Mouse (Mus musculus) adrenal gland, postnatal 14 days (tissue): ENCODE results near the gene Rdh1. TPM values are rescaled to one million over a fixed set of nuclear protein-coding genes. Genes with fewer than 3 reads are reported as not detected.

Source experiments
- DNase-seq: peaks from one replicate; pipeline ENCODE4 v3.0.0; 2021; ENCODE audit warnings: mixed read lengths
- long read RNA-seq, 2 experiments: library from polyadenylated mRNA; stranded (forward); transcript quantifications; one replicate each; pipeline ENCODE4 v2.0.0; 2021
- total RNA-seq: library from RNA; stranded (reverse); gene quantifications from 2 replicates; pipeline ENCODE4 v1.2.3, GENCODE M21; 2021

The Rdh1 gene
- total RNA-seq, result 0.94 and 1.9 TPM in 2 replicates
- long read RNA-seq, experiment 1, partial matches to known transcripts, result 0 of 1 reads
- long read RNA-seq, experiment 1, other reads (novel, unspliced or antisense), result 0 of 1 reads
- long read RNA-seq, experiment 2, result 0 reads

DNA sequence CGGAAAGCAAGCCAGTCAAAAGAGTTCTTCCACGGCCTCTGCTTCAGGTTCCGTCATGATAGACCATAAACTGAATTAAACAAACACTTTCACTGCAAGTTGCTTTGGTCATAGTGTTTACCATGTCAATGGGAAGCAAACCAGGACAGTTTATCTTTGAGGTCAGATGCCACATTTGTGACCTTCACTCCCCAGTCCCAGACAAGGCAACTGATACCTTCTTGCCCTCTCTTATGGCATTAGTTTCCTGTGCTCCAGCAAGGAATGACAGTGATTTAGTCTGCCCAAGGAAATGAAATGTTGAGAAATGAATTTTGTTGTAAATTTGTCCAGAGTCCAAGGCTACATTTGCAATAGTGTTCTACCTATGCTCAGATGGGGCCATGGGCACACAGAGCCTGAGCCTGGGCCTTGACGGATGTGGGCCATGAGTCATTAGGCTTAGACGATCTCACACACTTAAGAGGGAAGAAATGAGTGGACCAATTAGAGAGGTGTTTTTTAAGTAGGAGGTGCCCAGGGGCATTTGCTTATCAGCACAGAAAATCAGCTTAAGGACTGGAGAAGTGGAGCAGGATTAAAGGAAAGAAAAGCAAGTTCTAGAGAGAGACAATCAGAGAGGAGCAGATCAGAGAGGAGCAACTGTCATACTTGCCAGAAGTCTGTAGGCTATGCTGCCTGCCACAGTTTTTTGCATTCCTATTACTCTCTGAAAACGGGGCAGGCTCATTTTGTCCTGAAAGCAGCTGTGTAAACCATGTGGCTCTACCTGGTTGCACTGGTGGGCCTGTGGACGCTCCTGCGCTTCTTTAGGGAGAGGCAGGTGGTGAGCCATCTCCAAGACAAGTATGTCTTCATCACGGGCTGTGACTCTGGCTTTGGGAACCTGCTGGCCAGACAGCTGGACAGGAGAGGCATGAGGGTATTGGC is at the start of gene Rdh1, which contains the start of gene Rdh16f1:
Rdh1 (plus strand) TSS at position 541 of the 930 bp plus-strand sequence.
Rdh16f1 (plus strand) TSS at position 607 of the 930 bp plus-strand sequence.
- peak; percentile 56 for DNase-seq

DNA sequence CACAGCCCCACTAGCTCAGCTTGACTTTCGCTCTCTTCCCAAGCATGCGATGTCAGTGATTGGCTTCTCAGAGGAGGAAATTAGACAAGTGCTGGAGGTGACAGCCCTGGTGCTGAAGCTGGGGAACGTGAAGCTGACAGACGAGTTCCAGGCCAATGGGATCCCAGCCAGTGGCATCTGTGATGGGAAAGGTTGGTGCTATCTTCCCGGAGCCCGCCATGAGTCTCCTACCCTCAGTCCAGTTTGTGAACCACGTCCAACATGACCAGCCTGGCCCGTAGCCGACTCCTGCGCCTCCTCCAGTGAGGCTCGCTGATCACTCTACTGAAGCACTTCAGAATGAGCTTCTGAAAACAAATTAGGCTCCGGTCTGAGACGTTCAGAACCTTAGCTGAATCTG is 49.2 kb upstream of the Rdh1 start:
- no peak for DNase-seq

DNA sequence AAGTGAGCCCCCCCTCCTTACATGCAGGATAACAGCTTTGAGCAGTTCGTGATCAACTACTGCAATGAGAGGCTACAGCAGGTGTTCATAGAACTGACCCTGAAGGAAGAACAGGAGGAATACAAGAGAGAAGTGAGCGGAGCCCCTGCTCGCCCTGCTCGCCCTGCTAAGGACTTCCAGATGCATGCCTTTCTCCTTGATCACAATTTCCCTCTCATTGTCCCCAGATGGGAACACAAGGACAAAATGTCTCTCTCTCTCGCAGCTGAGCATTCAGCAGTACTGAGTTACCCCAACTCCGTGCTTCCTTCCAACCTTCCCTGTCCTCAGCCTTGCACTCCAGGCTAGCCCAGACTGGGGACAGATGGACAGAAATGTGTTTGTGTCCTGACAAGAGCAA is 46.8 kb upstream of the Rdh1 start:
- DNase-seq, result no peak

DNA sequence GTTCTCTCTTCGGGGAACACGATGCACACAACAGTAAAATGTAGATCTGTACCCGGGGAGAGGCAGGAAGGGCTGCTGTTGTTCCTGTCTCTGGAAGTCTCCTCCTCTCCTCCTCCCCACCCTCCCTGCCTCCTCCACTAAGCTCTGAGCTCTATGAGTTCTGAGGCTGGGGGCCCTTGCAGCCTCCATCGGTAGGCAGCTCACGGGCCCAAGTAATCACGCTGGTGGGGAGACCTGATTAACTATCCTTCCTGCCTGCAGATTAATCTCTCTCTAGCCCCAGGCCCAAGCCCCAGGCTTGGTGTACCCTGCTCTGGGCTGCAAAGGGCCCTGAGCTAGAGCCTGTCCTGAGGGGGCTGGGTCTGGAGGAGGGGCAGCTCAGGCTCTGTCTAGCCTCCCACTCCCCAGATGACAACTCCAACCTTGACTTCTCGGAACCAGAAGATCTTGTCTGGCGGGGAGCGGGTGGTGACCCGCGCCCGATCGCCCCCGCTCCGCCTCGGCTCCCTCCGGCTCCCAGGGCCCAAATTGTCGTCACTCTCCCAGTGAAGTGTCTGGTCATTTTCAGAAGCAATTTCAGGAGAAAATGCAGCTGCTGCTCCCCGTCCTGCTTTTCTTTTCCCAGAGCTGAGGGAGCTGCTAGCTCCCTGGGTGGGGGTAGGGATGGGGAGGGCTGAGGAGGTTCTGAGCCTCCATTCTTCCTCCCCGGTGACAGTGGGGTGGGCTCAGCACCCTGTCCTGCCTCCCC is 37.7 kb upstream of the Rdh1 start:
- peak; percentile 12 for DNase-seq

DNA sequence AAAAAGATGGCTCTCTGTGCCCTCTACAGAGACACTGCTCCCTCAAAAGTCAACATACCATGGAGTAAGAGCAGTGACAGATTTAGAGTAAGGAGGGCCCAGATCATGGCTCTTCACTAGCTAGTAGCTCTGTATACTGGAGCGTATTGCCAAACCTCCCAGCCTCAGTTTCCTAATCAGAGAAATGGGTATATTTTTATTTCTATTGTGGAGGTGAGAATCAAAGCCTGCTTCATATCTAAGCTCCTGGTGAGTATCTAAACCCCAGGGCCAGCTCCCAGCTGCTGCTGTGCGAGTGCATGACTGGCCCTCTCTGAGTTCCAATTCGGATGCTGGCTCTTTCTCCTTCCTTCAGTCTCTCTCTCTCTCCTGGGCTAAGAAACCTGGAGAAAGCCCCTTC is 35.3 kb upstream of the Rdh1 start, which contains the start of gene Tac2:
Tac2 (plus strand) TSS at position 301 of the 400 bp plus-strand sequence.
- DNase-seq, result no peak

DNA sequence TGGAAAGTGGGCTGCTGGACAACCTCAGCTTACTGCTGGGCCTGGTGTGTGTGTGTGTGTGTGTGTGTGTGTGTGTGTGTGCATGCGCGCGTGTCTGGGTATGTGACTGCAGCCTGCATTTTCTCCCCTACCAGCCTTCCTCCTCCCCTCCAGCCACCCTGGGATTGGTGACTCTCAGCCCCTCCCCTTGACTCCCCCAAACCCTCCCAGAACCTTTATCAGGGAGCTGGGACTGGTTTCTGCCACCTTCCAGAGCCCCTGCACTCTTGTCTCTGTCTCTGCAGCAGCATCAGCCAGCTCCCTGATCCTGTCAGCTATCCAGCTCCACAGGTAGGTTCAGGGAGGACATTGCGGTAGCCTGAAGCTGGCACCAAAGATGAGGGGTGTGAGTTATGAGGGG is 34.4 kb upstream of the Rdh1 start:
- no peak for DNase-seq

DNA sequence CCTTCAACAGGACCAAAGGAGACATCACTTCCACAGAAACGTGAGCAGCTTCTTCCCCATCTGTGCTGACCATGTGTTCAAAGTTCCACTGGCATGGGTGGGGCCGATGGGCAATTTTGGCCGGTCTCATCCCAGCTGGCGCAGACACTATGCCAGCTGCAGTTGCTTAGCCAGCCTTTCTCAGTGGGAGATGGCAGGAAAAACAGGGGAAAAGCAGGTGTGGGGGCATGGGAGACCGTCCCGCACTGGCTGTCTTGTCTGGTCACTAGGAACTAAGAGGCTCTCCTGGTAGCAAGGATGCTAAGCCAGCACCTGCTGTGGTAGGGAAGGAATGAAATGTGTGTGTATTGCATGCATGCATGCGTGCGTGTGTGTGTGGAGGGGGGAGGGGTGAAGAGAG is 31.1 kb upstream of the Rdh1 start:
- DNase-seq, result no peak

DNA sequence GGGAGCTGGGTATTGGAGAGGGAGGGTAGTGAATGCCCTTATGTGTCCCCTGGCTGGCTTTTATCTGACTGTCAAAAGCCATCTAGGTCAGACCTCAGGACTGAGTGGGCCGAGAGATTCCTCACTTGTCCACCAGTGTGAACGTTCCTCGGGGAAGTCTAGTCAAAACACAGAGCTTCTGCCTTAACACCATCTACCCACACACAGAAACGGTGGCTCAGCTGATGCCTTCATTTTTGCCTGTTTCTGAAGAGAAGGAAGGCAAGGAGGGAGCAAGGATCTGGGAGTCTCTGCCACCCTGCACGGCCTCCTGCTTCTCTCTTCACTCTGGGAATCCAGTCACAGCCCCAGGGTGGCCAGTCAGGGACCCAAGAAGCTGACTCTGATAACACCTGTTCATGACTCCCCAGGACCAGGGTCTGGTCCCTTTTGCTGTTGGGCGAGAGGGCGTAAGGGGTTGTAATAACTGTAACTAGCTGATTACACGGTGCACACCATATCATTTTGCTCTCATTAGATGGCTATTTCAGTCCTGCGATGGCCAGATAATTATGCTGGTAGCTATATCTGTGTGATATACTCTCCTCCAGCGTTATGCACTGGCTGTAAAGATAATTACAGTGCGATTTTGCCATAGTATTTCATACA is 29.1 kb upstream of the Rdh1 start:
- DNase-seq, result no peak

DNA sequence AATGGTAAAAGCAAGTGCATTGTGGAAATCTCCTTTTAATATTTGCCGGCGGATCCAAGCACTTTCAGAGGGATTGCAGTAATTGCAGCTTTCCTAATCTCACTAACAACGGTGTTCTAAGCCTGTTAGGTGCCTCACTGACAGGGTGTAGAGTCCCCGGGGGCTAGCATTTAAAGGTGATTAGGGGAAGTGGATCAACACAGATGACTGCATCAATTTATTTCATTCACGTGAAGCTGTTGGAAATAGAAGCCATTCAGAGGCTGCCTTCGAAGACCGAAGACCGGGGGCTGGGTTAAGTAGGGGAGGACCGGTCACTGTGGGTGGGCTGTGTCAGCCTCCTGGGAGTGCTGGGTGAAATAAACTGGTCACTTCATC is 28.6 kb upstream of the Rdh1 start:
- DNase-seq, result no peak

DNA sequence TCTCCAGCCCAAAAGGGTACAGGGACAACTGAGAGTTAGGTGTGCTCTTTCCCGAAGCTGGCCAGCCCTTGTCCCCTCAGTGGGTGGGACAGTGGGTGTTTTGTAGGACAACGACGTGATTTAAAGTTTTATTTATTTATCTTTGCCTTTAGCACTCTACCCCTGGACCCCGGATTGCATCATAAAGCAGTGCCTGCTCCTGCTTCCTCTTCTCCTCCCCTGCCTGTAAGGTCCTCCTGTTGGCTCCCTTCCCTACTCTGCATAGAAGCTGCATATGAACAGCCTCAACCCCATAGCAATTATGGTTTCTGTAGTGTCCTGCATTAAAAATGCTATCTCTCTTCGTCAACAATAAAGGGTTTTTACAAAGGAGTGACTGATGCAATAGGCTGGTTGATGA is 28.1 kb upstream of the Rdh1 start:
- no peak for DNase-seq

DNA sequence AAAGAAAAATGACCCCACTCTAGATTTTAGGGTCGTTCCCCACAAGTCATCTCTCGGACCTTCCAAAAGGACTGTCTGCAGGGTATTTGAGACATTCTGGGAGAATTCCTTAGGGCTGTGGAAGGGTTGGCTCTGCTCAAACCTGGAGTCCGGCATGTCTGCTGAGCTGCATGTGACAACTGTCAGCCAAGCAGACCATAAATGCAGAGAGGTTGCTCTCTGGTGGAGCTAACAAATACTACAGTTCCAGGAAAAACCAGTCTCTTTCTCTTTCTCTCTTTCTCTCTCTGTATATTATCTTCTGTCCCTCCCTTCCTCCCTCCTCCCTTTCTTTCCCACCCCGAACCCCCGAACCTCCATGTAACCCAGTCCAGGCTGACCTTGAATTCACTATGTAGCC is 25.1 kb upstream of the Rdh1 start:
- DNase-seq, result peak; percentile 51

DNA sequence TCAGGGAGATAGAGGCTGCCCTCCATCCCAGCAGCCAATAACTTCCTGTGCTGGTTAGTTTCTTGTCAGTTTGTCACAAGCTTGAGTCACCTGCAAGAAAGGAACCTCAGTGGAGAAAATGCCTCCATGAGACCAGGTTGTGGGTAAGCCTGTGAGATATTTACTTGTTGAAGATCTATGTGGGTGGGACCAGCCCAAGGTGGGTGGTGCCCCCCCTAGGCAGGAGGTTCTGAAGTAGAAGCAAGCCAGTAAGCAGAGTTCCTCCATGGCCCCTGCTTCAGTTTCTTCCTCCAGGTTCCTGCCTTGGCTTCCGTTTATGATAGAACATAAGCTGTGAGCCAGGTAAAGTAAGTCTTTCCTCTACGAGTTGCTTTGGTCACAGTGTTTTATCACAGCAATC is 23.3 kb upstream of the Rdh1 start:
- no peak for DNase-seq

DNA sequence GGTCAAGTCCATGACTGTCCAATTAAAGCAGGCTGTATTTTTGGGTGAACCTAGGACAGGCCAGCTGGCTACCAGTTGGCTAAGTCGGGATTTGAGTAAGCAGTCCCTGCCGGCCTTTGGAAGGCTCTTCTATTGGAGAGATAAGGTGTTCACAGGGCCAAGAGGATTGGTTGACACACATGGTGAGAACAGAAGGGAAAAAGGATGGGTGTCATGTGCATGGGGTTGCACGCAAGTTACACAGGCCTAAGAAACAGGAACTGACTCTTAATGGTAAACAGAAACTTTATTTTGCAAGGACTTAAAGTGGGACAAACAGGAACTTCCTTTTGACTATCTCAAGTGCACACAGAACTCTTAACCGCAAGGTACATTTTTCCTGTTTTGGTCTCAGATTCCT is 22.6 kb upstream of the Rdh1 start:
- no peak for DNase-seq

DNA sequence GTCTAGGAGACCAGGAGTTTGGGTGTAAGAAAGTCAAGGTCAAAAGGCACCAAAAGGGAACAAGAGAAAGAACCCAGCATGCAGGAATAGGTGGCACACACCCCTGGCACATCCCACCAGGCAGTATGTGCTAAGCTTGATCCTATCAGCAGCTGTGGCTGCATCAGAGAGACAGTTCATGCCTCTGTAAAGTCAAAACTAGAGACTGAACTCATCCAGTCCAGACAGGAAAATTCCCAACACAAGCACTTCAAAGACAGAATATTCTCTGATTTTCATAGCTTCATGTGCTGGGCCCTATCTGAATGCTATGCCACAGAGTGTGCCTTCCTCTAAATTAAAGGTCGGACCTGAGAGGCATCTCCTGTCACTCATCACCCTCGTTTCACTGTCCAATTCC is 22.0 kb upstream of the Rdh1 start:
- DNase-seq, result no peak

DNA sequence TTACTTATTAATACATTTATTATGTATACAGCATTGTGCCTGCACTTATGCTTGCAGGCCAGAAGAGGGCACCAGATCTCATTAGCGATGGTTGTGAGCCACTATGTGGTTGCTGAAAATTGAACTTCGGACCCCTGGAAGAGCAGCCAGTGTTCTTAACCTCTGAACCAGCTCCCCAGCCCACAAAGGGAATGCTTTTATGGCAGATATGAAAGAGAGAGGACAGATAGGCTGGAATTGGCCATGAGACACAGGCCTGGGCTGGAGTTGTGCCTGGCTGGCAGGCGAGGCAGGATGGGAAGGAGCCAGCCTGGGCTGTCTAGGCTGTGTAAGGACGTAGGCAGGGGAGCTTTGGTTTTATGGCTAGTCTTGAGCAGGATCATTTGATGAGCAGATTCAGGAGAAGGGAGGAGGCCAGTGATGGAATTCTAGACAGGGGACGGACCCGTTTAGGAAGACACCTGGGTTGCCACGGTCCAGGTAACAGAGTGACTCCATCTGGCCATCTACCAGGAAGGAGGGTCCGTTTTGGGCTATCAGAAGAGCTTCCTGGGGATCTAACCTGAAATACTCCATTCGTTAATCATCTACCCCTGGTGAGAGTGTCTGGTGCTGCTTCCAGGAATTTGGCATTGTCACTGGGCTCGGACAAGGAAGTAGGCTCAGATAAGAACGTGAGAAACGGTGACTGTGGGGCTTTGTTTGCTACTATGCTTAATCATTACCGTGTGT is 21.2 kb upstream of the Rdh1 start:
- peak; percentile 66 for DNase-seq

DNA sequence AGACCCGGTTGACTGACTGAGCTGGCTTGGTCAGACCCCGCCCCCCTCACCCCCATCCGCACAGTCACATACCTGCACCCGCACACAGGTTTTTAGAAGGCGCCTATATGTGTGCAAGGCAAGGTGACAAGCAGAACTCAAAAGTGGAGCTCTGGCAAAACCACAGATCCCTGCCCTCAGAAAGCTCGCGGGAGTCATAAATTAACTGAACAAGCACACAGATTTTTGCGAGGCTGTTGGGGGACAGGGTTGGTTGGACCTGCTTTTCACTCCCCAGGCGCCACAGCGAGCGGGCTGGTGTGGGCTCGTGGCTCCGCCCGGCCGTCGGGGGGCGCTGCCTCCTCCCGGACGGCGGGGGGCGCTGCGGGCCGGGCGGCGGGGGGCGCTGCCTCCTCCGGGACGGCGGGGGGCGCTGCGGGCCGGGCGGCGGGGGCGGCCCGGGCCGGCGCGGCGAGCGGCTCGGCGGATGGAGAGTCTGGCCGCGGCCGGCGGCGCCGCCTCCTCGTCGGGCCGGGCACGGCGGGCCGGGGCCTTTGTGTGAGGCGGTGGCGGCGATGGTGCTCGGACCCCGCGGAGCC is 20.3 kb upstream of the Rdh1 start, which contains the start of gene Zbtb39:
Zbtb39 (plus strand) TSS at position 456 of the 578 bp plus-strand sequence.
- peak; percentile 93 for DNase-seq

DNA sequence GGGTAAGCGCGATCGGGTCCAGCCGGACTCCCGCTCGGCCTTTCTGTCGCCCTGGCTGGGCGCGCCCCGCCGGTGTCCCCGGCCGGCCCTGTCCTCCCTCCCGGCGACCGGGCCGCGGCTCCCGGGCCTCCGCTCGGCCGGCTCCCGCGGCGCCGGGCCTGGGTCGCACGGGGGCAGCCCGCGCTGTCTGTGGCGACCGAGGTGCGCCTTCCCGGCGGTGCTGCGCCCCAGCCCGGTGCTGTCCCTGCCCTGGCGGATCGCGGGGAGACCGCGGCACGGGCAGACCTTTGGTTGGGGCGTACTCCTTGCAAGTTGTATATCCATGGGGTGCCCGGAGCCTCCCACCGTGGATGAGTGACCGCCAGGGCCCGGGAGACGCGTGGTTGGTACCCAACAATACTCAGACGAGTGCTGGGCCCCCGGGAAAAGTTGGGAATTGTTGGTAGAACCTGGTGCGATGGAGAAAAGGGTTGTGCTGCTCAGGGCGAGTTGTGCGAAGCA is 19.8 kb upstream of the Rdh1 start:
- DNase-seq, result peak; percentile 62

DNA sequence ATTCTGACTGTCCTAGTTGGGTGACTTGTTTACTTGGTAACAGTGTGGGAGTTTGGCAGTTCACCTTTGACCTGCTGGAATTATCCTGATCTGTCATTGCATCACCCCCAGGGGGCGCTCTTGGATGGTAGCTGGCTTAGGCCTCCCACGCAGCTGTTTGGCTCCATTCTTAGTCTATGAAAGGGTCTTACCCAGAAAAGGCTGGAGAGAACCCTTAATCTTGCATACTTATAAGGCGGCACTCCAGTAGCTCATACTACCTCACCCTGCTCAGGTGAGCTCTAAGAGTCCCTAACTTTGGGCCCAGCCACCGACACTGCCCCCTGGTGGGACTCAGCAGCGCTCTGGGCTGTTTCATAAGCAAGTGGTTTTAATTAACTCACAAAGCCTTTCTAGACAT is 14.9 kb upstream of the Rdh1 start:
- DNase-seq, result peak; percentile 87

DNA sequence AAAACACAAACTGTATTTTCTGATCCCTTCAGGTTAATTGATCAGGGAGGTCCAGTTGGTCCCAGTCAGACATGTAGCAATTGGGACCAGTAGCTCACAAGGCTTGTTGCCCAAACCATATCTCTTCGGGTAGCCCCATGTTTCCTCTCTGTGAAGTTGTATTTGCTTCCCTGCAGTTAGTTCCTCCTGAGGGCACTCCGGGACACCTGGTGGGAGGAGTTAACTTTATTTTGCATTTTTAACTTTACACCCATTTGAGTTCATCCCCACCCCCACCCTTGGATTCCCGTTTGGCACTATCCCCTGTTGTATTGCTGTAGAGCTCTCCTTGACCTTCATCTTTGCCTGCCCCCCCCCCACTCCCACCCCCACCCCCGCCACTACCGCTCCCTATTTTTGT is 13.6 kb upstream of the Rdh1 start:
- DNase-seq, result no peak

DNA sequence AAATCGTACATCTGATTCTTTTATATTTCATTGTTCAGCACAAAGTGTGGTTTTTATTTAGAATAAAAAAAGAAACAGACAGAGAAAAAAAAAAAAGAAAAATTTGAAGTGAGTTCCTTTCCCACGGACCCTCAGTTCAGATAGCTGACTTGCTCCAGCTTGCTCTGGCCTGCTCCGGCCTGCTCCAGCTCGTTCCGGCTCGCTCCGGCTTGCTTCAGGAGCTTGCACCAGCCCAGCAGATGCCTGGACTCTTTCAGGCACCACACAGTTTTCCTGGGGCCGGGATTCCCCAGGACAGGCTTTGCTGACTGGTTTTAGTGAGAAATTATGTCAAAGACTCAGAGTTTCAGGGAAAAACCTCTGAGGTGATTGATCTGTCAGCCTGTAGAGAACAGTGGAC is 12.3 kb upstream of the Rdh1 start:
- DNase-seq, result no peak
